Mouse (Mus musculus): ENCODE measurements at regions not wholly inside any gene's neighbourhood (a gene's known extent, or its start where the extent isn't known, plus 50 kb on each side); places are given as distances from the start of the nearest gene placed in this dataset.

GRCm38 (mm10) chr2:9589200-9589599 is 291.9 kb upstream of the 4930412O13Rik start:
- DNase-seq (ENCODE audit: extremely low spot score, low read depth, low spot score): no peak

DNA sequence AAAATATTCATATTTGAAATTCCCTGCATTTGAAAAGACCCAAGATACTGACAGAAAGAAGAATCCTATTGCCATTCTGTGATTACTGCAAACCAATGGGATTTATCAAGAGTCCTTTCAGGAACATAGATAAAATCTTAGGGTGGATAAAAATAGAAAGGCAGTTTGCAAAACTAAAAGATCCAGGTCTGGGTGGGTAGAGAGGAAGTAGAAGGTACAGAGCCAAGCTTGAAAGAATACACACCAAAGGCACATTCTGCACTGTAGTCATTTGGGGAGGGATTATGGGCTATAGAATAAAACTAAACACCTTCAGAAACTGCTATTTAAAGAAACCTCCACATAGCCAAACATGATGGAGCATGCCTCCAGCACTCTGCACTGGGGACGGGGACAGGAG is 288.5 kb upstream of the 4930412O13Rik start:
- no peak for DNase-seq (ENCODE audit: extremely low spot score, low read depth, low spot score)

- no peak for DNase-seq (ENCODE audit: extremely low spot score, low read depth, low spot score)
These were observed 287.1 kb upstream of the 4930412O13Rik start for GRCm38 (mm10) chr2:9593931-9594330.

- no peak for DNase-seq (ENCODE audit: extremely low spot score, low read depth, low spot score)
These were observed 285.7 kb upstream of the 4930412O13Rik start for GRCm38 (mm10) chr2:9595236-9595850.

DNA sequence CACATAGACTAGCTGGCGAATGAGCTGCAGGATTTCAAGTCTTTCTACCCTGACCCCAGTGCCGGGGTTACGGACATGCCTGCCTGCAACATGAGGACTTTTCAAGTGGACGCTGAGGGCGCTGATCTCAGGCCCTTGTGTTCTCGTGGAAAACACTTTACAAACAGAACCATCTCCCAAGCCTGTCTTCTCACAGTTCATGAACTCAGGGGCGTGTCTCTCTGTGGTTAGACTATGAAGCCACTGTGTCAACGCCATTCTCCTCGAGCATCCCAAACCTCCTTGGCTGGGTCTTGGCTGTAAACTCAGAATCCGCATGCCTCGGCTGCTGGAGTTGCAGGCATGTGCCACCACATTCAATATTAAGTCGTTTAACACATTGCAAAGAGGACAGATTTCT is 284.9 kb upstream of the 4930412O13Rik start:
- DNase-seq (ENCODE audit: extremely low spot score, low read depth, low spot score): no peak

DNA sequence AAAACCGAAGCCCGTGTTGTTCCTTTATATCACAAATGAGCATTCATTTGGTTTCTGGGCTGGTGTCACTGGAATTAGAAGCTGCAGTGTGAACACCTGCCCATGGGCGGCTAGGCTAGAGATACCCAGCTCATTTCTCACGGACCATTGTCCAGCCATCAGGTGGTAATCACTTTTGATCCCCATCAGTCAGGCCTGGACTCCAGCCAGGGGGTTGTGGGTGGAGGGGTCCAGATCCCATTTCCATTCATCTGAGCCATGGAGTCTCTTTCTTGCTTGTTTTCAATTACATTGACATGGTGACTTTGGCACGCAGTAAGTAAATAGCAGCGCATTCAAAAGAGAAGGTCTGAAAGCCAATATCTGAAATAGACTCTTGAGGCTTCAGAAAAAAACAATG is 276.1 kb upstream of the 4930412O13Rik start:
- no peak for DNase-seq (ENCODE audit: extremely low spot score, low read depth, low spot score)

DNA sequence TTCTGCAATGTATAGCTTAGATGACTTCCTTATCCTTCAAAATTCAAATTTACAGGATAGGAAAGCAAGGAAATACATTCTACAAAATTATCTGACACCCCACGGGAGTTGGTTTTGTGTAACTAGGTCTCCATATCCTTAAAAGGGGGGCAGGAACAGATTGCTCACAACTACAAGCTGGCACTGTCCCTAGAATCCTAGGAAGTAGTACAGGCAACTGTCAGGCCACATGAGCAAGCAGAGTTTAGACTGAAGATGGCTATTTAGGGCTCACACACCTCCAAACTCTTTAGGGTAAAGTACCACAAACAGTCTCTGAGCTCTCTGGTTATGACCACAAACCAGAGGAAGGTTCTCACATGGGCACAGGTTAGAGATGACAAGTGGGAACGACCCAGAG is 273.5 kb upstream of the 4930412O13Rik start:
- DNase-seq (ENCODE audit: extremely low spot score, low read depth, low spot score): no peak

- DNase-seq (ENCODE audit: extremely low spot score, low read depth, low spot score): no peak
These were observed 266.6 kb upstream of the 4930412O13Rik start for GRCm38 (mm10) chr2:9614415-9614814.

DNA sequence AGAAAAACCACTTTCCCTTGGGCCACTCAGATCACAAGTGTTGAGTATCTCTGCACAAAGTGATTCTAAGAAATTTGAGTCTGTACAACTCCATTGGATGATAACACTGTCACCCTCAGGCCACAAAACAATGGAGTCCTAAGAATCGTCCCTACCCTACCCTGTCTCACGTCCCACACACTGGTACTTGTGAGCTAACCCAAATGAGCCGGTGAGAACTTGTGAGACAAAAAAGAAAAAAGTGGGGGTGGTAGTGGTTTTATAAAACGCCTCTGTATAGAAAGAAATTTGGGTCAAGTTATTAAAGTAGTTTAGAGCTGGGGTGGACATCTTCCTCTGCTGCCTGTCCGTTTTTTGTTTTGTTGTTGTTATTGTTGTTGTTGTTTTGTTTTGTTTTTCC is 264.8 kb upstream of the 4930412O13Rik start:
- no peak for DNase-seq (ENCODE audit: extremely low spot score, low read depth, low spot score)

DNA sequence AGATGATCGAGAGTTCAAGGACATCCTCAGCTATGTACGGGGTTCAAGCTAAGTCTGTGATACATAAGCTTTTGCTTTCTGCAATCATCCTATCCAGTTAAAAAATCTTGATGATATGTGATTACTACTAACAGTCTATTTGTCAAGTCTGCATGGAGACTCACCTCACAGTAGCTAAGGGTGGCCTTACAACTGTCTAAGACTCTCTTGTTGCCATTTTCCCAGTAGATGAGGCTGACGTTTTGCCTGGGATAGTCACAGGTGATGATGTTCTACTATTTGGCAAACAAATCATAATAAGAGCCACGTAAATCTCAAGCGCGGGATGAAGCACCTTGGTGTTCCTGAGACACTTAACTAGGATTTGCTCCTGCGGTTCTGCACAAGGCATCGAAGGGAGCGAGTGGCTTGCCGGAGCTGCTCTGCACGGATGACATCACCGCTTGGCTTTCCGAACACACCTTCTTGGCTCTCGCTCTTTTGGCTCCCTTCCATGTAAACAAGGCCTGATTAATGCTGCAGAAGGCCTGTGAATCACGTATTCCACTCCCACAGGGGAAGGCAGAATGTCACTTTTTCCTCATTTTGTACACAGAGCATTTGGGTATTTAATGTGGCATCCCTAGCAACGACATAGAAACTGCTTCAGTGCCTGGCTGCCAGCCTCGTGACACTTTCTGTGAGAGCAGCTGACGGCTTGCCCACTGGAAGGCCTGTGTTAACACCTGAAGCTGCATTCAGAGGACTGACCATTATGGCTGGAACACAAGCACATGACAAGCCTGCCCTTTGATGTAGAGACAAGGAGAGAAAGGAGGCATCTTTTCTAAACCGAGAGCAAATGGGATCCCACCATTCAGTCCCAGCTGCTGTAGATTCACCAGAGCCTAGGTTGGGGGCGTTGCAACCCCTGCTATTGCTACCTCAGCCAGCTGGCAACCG is 260.5 kb upstream of the 4930412O13Rik start:
- DNase-seq (ENCODE audit: extremely low spot score, low read depth, low spot score): no peak

- no peak for DNase-seq (ENCODE audit: extremely low spot score, low read depth, low spot score)
These were observed 257.4 kb upstream of the 4930412O13Rik start for GRCm38 (mm10) chr2:9623702-9624101.

GRCm38 (mm10) chr2:9628026-9628425 is 253.0 kb upstream of the 4930412O13Rik start:
- DNase-seq (ENCODE audit: extremely low spot score, low read depth, low spot score): no peak

GRCm38 (mm10) chr2:9632719-9633446 is 248.2 kb upstream of the 4930412O13Rik start:
- DNase-seq (ENCODE audit: extremely low spot score, low read depth, low spot score): no peak

- DNase-seq (ENCODE audit: extremely low spot score, low read depth, low spot score): no peak
These were observed 241.8 kb upstream of the 4930412O13Rik start for GRCm38 (mm10) chr2:9639262-9639661.

GRCm38 (mm10) chr2:9641629-9642028 is 239.4 kb upstream of the 4930412O13Rik start:
- no peak for DNase-seq (ENCODE audit: extremely low spot score, low read depth, low spot score)

GRCm38 (mm10) chr2:9642411-9642810 is 238.6 kb upstream of the 4930412O13Rik start:
- no peak for DNase-seq (ENCODE audit: extremely low spot score, low read depth, low spot score)

DNA sequence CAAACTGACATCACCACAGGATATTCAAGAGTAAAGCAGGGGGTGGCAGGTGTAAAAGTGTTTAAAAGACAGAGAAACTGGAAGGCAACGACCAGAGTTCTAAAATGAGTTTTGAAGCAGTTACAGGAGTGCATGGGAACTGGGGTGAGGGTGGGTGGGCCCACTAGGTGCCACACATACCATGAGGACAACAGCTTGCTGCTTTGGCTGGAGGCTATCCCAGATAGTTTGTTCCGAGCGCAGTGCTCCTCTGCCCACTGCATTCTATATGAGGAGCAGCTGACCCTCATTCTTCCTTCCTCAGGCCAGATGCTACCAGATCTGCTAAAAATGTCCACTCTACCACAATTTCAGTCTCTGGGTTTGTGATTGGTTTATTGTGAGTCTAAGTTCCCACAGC is 234.6 kb upstream of the 4930412O13Rik start:
- DNase-seq (ENCODE audit: extremely low spot score, low read depth, low spot score): no peak

DNA sequence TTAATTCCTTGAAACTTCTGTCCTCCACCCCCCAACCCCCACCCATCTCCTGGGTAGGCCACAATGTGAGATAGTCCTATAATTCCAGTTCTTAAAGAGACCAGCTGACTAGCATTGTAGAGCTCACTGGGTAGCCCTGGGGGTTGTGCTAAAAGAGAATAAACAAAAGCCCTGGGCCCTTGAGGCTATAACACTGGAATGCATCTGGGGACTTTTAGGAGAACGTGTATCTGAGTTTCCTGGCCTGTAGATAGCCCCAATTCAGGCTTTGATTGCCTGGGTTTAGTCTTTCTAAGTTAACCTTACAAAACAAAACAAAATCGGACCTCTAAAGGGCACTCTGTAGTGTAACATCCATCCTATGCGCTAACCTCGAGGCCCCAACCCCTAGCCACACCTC is 234.1 kb upstream of the 4930412O13Rik start:
- DNase-seq (ENCODE audit: extremely low spot score, low read depth, low spot score): no peak

- no peak for DNase-seq (ENCODE audit: extremely low spot score, low read depth, low spot score)
These were observed 231.0 kb upstream of the 4930412O13Rik start for GRCm38 (mm10) chr2:9650082-9650481.

GRCm38 (mm10) chr2:9658880-9659279 is 222.2 kb upstream of the 4930412O13Rik start:
- DNase-seq (ENCODE audit: extremely low spot score, low read depth, low spot score): no peak

- no peak for DNase-seq (ENCODE audit: extremely low spot score, low read depth, low spot score)
These were observed 211.4 kb upstream of the 4930412O13Rik start for GRCm38 (mm10) chr2:9669621-9670020.

All from hindlimb bud, embryonic 11.5 days (tissue).